Mouse (Mus musculus) adipocyte (in vitro differentiated cells): ENCODE measurements around the gene Fbxo27.
"Not testable (repeated sequence)": the region's sequence is repeated elsewhere in the genome, so short reads cannot be mapped to it uniquely, and the experiment has no call there.

Source experiments
- DNase-seq: peaks from one replicate; pipeline ENCODE4 v3.0.0-alpha.2; 2016; ENCODE audit warnings: low spot score

The Fbxo27 gene

DNA sequence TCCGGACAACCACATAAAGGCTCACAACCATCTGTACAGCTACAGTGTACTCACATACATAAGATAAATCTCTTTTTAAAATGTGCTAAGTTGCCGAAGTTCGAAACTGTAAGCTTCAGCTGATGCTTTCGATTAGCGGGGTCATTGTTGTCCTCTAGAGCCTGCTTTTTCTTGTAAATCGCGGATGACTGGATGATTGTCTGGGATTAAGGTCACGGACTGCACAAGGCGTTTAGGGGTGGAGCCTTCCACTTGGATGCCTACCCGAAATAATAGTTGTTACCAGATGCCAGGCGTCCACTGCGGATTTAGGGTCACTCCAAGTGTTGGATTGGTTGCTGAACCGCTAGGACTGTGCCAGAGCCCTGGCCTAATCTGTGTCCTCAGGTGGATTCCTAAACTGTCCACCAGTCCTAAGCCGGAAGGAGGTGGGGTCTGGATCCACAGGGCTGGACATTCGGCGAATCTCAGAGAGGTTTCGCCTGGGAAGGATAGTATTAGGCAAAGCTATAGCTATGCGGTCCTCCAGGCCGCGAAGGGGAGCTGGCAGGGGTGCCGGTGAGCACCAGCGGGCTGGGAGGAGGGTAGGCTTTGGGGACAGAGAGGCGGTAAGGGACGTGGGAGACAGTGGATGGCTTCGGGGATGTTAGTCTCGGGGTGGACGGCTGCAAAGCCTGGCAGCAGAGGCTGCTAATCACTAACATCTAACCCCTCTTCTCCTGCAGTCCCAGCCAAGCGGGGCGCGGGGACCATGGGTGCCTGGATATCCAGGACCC, at the start of gene Fbxo27:
Fbxo27 (plus strand) TSS at position 305 of the 776 bp plus-strand sequence.
- no peak for DNase-seq

DNA sequence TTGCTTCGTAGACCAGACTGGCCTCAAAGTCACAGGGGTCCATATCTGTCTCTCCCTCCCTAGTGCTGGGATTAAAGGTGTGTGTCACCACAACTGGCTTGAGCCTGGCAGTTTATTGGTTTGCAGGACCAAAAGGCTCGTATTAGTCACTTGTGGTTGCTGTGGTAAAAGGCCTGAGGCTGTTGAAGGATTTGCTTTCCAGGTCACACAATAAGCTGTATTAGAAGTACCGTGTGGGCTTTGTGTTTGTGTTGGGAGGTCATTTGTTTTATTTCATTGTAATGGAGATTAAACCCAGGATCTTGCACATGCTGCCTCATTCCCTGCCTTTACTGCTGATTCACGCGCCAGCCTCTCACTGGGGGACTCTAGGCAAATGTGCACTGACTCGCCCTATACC, 47.3 kb upstream of the Fbxo27 start:
- DNase-seq: no peak

DNA sequence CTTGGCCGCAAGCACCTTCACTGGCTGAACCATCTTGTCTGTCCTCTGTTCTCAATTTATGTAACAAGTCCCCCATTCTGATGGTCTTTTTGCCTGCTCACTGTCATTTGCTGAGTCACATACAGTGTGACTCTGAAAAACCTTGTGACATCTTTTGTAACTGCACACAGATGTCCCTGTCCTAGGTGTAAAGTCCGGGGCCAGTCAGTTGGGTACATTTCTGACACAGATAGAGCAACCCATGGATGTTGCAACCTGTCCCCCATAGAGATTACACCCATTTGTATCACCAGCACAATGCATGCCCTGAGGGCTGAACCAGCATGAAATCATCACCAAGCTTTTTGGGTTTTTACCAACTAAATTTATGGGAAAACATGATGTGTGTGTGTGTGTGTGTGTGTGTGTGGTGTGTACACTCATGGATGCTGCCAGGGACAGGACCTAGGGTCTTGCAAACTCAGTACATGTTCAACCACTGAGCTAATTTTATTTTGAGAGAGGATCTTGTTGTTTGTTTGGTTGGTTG, 46.6 kb upstream of the Fbxo27 start:
- DNase-seq: no peak

DNA sequence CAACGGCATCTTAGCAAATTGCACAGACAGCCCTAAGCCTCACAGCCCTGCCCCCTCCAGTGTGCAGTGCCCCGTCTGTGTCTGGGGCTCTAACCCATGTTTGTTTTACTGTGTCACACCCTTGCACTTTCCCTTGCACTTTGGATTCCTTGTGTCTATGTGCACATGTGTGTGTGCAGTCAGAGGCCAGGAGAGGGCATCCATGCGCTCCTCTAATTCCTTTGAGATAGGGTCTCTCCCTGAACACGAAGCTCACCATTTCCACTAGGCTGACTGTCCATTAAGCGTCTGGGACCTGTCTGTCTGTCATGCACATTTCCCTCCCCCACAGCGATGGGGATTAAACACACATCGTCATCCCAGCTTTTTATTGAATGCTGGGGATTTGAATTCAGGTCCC, 45.6 kb upstream of the Fbxo27 start:
- no peak for DNase-seq

DNA sequence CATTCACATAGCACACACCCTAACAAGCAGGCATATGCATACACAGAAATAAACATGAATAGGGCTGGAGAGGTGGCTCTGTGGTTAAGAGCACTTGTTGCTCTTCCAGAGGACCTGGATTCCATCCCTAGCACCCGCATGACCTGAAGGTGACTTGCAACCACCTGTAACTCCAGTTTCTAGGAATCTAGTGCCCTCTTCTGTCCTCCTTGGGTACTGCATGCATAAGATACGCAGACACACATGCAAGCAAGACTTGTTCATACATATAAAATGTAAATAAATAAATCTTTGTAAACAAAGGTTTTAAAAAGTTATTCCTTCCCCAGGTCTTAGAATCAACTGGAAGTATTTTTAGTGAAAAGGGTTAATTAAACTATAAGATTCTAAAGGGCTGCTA, 41.5 kb upstream of the Fbxo27 start:
- DNase-seq: no peak

DNA sequence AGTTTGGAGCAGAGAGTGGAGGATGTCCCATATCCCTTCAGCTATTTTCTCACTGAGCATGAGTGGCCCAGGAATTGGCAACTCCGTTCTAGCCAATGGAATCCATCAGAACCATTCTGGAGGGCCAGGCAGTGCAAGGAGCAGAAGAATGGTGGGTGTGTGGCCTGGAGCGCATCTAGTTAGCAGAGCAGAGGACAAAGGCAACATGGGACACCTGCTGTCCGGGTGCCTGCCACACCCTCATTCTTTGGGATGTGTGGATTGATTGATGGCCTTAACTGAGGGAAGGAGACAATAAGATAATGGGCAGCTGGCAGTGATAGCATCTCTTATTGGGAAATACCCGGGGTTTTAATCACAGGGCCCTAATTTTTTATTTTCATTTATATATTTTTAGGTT, 36.2 kb upstream of the Fbxo27 start:
- DNase-seq: no peak

DNA sequence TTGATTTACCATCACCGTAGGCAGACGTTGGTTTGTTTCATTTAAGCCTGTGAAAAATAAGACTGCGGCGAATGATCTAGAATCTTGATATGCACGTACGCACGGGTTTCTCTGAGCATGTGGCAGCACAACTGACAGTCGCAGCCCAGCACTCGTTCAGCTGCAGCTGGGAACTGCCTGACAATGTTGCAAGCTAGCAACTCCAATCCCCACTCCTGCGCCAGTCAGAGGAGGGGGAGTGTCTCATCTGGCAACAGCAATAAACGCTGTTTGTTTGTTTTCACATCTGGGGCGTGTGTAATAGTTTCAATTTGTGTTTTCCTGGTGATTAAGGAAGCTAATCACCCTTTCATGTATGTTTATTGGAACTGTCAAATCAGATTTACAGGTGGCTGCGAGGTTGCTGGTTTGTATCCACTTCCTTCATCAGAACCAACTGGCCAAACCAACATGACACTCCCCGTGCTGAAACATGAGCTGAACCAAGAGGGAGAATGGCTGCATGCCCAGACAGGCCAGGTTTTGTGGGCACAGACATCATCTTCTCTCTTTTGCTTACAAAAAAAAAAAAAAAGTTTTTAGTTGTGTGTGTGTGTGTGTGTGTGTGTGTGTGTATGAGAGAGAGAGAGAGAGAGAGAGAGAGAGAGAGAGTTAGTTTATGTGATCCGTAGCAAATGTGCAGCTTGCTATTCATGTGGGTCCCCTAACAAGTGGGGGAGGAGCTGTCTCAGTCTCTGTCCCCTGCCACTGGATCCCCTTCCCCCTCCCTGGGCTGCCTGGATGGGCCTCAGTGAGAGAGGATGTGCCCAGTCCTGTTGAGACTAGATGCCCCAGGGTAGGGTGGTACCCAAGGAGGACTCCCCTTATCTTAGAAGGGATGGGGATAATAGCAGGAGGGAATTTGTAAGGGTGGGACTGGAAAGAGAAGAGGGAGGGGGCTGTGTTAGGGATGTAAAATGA, 26.7 kb upstream of the Fbxo27 start:
- DNase-seq: peak; percentile 45

DNA sequence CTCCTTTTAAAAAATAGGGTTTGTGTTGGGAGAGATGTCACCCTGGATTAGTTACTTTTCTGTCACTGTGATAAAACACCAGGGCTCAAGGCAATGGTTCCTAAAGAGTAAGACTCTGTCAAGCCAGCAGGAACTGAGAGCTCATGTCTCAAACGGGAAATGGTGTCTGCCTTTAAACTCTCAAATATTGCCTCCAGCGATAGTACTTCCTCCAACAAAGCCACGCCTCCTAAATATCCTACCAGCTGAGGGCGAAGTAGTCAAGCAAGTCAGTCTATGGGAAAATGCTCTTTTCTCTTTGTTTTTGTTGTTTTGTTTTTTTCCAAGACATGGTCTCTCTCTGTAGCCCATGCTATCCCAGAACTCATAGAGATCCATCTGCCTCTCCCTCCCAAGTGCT, 21.5 kb upstream of the Fbxo27 start:
- no peak for DNase-seq

DNA sequence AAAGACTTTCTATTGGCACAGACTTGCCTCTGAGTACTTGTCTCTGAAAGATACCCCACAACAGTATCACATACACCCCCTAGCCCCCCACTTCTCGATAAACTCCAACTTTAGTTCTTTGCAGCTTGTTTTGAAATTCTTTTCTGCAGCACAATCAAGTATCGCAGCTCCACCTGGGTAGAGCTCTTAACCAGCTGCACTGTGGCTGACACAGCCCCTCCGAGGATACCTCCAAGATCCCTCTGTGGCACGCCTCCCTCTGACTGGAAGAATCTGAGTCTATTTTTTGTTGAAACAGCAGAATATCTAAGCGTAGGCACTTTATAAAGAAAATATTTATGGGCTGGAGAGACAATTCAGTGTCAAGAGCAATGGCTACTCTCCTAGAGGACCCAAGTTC, 20.4 kb upstream of the Fbxo27 start:
- DNase-seq: no peak

DNA sequence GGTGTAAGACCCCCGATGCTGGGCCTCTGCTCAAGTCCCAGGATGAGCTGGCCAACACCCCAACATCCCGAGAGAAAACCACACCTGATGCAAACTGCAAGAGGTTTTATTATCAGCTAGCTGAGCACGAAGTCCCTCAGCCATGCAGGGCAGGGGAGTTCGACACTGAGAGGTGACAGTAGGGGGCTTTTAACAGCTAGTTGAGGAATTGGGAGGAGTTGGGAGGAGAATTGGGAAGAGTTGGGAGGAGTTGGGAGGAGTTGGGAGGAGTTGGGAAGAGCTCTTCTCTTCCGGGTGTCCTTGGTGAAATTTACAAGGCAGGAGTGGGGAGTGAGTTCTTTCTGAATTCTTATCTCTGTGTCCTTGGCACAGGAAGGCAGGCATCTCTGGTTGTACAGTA, 19.9 kb upstream of the Fbxo27 start:
- DNase-seq: not testable (repeated sequence)

DNA sequence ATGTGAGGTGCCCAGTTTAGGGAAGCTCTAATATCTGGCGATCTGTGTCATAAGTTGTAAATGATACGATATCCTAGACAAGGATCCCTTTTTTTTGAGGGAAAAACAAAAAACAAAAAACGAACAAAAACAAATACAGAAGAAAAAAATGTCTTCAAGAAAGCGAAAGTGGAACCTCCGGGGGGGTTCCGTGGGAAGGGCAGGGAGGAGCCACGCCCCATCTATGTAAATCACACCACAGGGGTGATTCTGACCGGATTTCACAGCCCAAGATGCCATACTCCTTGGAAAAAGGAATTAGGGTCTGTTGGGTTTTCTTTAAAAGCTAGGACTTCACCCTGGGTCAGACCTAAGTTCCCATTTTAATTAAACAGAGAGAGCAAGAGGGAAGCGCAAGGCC, 17.7 kb upstream of the Fbxo27 start:
- no peak for DNase-seq

DNA sequence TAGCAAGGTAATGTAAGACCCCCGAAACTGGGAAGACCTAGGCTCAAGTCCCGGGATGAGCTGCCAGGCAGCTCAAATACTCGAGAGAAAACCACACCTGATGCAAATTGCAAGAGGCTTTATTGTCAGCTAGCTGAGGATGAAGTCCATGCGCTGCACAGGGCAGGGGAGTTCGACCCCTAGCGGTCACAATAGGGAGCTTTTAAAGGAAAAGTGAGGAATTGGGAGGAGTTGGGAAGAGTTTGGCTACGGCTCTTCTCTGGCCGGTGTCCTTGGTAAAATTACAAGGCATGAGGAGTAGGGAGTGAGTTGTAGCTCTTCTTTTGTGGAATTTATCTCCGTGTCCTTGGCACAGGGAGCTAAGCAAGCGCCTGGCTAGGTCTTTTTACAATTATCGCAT, 16.9 kb upstream of the Fbxo27 start:
- no peak for DNase-seq

DNA sequence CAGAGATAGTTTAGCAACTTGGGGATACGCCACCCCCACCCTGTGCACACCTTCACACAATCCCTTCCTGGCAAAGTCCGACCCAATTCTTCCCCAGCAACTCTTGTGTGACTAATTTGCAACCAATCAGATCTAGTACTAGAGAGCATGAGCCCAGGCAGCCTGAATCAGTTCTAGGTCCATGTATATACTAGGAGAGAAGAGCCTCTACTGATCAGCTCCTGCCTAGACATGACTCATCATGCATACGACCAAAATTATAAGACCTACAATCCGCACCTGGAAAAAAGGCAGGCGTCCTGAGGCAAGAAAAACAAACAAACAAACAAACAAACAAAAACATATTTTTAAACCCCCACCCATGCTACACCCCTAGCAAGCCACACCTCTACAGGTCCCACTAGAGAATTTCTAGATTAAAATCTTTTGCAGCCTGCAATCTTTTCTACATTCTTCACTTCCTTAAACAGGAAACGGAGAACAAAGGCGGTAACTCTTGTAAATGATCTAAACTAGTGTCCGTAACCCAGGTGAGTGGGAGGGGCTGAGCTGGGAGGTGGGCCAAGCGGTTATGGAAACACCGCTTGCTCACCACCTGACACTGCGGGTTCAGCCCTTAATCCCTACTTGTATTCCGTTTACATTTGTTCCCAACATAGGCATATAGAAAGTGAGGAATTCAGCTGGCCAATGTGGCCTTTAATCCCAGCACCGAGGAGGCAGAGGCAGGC, 15.7 kb upstream of the Fbxo27 start:
- DNase-seq: no peak

DNA sequence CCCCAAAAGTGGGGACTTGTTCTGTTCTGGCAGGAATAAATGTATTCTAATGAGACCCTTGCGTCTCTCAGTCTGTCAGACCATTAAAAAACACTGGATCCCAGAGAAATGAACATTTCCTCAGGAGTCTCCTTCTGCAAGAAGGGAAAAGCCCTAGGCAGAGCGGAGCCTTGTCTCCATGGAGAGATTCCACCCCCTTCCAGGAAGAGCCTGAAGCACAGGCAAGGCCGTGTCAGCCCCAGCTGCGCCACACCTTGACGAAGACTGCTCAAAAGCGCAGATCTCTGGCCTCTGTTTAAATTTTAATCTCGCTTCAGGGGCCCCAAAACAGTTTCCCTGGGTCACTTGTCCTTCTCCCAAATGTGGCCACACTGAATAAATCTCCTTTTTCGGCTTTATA, 15.0 kb upstream of the Fbxo27 start:
- DNase-seq: no peak

DNA sequence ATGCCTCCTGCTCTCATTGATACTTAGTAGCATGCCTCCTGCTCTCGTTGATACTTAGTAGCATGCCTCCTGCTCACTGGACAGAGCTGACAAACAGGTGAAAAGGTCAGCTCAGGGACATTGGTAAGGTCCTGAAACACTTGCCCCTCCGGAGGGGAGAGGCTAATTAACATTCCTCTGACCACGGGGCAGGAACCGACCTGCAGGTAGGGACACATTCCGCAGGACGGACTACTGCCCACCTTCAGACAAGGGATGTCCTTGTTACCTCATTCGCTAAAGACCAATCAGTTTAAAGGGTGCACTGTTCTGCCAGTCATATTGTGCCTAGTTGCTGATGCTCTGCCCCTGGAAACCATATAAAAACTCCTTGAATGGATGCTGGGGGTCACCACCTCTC, 1.6 kb upstream of the Fbxo27 start:
- no peak for DNase-seq

DNA sequence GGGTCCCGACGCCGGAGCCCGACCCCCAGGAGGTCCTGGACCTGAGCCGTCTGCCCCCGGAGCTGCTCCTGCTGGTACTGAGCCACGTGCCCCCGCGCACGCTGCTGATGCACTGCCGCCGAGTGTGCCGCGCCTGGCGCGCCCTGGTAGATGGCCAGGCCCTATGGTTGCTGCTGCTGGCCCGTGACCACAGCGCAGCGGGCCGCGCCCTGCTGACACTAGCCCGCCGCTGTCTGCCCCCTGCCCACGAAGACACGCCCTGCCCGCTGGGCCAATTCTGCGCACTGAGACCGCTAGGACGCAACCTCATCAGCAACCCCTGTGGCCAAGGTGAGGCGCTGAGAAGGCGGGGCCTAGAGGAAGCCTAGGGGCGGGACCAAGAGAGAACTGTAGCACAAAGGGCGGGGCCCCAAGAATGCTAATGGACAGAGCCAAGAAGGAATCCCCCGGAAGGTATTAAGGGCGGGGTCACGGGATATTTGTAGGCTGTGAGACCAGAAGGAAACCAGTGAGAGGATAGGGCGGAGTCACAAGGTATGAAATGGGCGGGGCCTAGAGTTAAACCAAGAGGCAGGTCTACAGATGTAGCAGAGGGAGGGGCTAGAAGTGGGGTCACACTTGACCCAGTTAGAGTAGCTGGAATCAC, 795 bp downstream of the Fbxo27 start:
- DNase-seq: no peak

DNA sequence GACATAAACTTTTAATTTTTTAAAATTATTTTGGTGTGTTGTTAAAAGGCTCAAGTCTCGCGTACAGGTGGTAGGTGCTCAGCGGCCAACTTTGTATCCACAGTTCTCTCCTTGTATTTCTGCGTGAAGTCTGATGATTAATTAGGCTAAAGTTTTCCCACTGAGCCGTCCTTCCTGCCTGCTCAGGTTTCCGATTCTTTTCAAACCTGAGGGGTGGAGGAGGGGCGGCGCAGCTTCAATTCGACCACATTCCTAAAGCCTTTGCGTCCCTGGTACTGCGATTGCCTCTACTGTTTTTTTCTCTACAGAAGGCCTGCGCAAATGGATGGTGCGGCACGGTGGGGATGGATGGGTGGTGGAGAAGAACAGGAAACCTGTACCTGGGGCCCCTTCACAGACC, 1.8 kb downstream of the Fbxo27 start:
- no peak for DNase-seq

DNA sequence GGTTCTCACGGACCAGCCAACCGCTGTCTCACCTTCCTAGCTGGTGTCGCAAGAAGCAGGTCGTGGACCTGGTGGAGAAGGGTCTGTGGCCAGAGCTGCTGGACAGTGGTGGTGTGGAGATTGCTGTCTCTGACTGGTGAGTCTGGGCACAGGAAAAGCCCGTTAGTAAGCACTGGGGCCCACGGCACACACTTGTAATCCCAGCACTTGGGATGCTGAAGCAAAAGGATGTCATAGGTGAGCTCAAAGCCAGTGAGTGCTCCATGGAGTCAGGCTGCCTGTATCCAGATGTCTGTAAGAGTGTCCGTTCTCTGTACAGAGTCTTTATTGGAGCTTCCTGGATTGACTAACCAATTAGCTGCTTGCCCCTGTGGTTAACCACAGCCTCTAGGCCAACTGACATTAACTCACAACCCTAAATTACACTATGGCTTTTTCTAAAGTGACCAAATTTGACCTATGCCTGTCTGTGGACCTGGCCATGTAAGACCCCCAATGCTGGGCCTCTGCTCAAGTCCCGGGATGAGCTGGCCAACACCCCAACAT, 2.4 kb downstream of the Fbxo27 start:
- DNase-seq: no peak

DNA sequence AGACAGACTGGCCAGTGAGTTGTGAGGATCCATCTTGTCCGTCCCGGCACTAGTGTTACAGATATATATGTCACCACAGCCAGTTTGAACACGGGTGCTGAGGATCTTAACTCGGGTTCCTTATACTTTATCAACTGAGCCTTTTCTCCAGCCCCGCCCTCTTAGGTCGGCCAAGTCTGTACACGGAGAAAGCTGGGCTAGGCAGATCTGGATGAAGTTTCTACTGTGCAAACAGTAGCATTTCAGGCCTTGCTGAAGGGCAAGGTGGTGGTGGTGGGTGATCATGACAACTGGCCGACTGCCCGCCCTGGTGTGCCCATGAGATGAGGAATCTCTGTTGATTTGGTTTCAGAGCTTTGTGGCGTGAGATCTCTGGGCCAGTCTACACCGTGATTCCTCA, 4.6 kb downstream of the Fbxo27 start:
- no peak for DNase-seq

DNA sequence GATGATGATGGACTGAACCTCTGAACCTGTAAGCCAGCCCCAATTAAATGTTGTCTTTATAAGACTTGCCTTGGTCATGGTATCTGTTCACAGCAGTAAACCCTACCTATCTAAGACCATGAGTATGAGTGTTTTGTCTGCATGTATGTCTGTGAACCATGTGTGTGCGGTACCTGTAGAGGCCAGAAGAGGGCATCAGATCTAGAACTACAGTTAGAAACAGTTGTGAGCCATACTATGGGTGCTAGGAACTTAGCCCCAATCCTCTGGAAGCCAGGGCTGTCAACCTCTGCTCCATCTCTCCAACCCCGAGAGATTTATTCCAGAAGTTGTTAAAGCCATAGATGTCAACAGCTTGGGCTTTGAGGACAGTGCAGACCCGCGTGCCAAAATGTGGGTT, 7.6 kb downstream of the Fbxo27 start:
- no peak for DNase-seq

DNA sequence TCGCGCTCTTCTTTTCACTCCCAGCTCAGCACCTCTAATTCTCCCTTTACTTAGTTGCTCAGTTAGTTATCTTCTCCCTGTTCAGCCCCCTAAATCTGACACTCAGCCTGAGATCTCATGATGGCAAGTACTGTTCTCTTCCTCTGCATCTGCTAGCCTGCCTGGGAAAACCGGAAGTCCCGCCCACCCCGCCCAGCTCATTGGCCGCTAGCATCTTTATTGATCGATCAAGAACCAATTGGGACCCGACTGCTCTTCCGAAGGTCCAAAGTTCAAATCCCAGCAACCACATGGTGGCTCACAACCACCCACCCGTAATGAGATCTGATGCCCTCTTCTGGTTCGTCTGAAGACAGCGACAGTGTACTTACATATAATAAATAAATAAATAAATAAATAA, 8.7 kb downstream of the Fbxo27 start:
- not testable (repeated sequence) for DNase-seq
